Comparison of ENCODE assay signal across 22 mouse cellular contexts in genomic region chr4:102691402-102691801, GRCm38 (mm10). TPM values are rescaled to one million over a fixed set of nuclear protein-coding genes. Genes with fewer than 3 reads are reported as not detected.
DNase-seq lines count a peak whose midpoint lies in the region; ATAC-seq and TF ChIP-seq lines count a peak whose summit lies in the region.
"Had no signal": no experiment of that assay in that cellular context is flagged by ENCODE, and none has a peak within 500 bp of the region (broad histone marks: within the 10 kb centered on the region; RNA-seq: fewer than 3 reads in every experiment).

No protein-coding gene starts in this region.

- no peak overlapping the region for H3K9ac ChIP-seq in forebrain, postnatal 0 days
- no peak overlapping the region for H3K9ac ChIP-seq in forebrain, embryonic 13.5 days
- H3K9ac ChIP-seq: forebrain, embryonic 15.5 days; liver, embryonic 12.5 days; stomach, embryonic 15.5 days had no signal

- no peak overlapping the region for H3K4me2 ChIP-seq in forebrain, postnatal 0 days (ENCODE audit: low read depth)
- no peak overlapping the region for H3K4me2 ChIP-seq in forebrain, embryonic 13.5 days
- H3K4me2 ChIP-seq: forebrain, embryonic 15.5 days; liver, embryonic 12.5 days; midbrain, embryonic 11.5 days; stomach, embryonic 15.5 days had no signal

- H3K4me1 ChIP-seq in forebrain, postnatal 0 days (ENCODE audit: insufficient read depth), result no peaks in the 10 kb centered on the region
- H3K4me1 ChIP-seq in forebrain, embryonic 13.5 days, result no peaks in the 10 kb centered on the region
- H3K4me1 ChIP-seq: forebrain, embryonic 15.5 days; hindbrain, embryonic 10.5 days; liver, embryonic 12.5 days; stomach, embryonic 15.5 days had no signal

- peak; percentile 51; the same call in 1 of the 2 replicates for ATAC-seq in forebrain, postnatal 0 days
- ATAC-seq in forebrain, embryonic 13.5 days, result no peak
- peak; percentile 54; the same call in 1 of the 2 replicates for ATAC-seq in megakaryocyte, adult 5-6 weeks (ENCODE audit: poor library complexity, severe bottlenecking)
- ATAC-seq: forebrain, embryonic 15.5 days; liver, embryonic 12.5 days; Patski had no signal

- intact Hi-C loops in left cerebral cortex, postnatal 4 days (cut with DNase I), result no loop called here

- no peak overlapping the region for H3K4me3 ChIP-seq in forebrain, postnatal 0 days (ENCODE audit: low read depth, low read length)
- H3K4me3 ChIP-seq in forebrain, embryonic 13.5 days, result no peak overlapping the region
- H3K4me3 ChIP-seq: forebrain, embryonic 15.5 days; hindbrain, embryonic 10.5 days; liver, embryonic 12.5 days; myocyte; stomach, embryonic 15.5 days had no signal

- H3K9me3 ChIP-seq in forebrain, postnatal 0 days (ENCODE audit: low read length), result no peaks in the 10 kb centered on the region
- no peaks in the 10 kb centered on the region for H3K9me3 ChIP-seq in forebrain, embryonic 13.5 days (replicated peaks)
- H3K9me3 ChIP-seq: forebrain, embryonic 15.5 days; hindbrain, embryonic 10.5 days; liver, embryonic 12.5 days; stomach, embryonic 15.5 days had no signal

- no peak for DNase-seq in forebrain, postnatal 0 days
- DNase-seq in lung, postnatal 14 days, result peak; percentile 12
- no peak for DNase-seq in lung, postnatal 25 days (ENCODE audit: low spot score)
- peak; percentile 9 for DNase-seq in Muller cell, postnatal 12 days (ENCODE audit: inconsistent ontology term)
- no peak for DNase-seq in left cerebral cortex, postnatal 4 days
- DNase-seq: cerebellum, adult 9-11 months; gastrocnemius, postnatal 36 days; kidney, adult 18-20 months; lung, postnatal 10 days; right cerebral cortex, postnatal 25 days; thymus, adult 18-20 months; thymus, postnatal 4 days had no signal

- H3K27ac ChIP-seq in forebrain, postnatal 0 days (ENCODE audit: low read depth, low read length), result no peak overlapping the region
- no peak overlapping the region for H3K27ac ChIP-seq in forebrain, embryonic 13.5 days
- H3K27ac ChIP-seq: forebrain, embryonic 15.5 days; hindbrain, embryonic 10.5 days; kidney, postnatal 0 days; liver, embryonic 12.5 days; stomach, embryonic 15.5 days had no signal

- WGBS in forebrain, postnatal 0 days, result 64% methylated on average over 4 of the region's 4 CpGs
- WGBS in forebrain, embryonic 13.5 days, result 70% methylated on average over 4 of the region's 4 CpGs

- no peaks in the 10 kb centered on the region for H3K27me3 ChIP-seq in forebrain, postnatal 0 days (ENCODE audit: insufficient read depth, low read length)
- H3K27me3 ChIP-seq in forebrain, embryonic 13.5 days, result no peaks in the 10 kb centered on the region
- H3K27me3 ChIP-seq: forebrain, embryonic 15.5 days; liver, embryonic 12.5 days; Patski; stomach, embryonic 15.5 days had no signal

- H3K36me3 ChIP-seq in forebrain, postnatal 0 days (ENCODE audit: insufficient read depth), result no peaks in the 10 kb centered on the region
- H3K36me3 ChIP-seq in forebrain, embryonic 13.5 days (ENCODE audit: poor library complexity, severe bottlenecking), result no peaks in the 10 kb centered on the region
- H3K36me3 ChIP-seq: forebrain, embryonic 15.5 days; hindbrain, embryonic 10.5 days; liver, embryonic 12.5 days; stomach, embryonic 15.5 days had no signal

- TF ChIP-seq CTCF in forebrain, postnatal 0 days (IDR thresholded peaks at IDR 0.05; ENCODE audit: low read depth), result no peak

RNA-seq across cellular contexts. Expression of gene Sgip1, which starts 49.7 kb away (rescaled TPM):
- total RNA-seq in forebrain, postnatal 0 days (2014; rRNA removed), result 61.4 and 62.0 TPM in 2 replicates
- polyA plus RNA-seq in forebrain, postnatal 0 days (2015; fragmentation: Nextera tagmentation; extraction: Ambion mirVana), result 36.7 and 59.4 TPM in 2 replicates
- 37.8 and 40.4 TPM in 2 replicates for polyA plus RNA-seq in forebrain, embryonic 13.5 days (2015; fragmentation: Nextera tagmentation; extraction: Ambion mirVana)
- 0.85 and 2.0 TPM in 2 replicates for total RNA-seq in megakaryocyte, adult 5-6 weeks (2015)
- 1.3 and 2.3 TPM in 2 replicates for total RNA-seq in megakaryocyte, adult 5-6 weeks (2017)
- total RNA-seq in left cerebral cortex, postnatal 4 days (2021), result 100 to 1,000 TPM; 205 to 209 TPM

Comparison
In these comparisons a context has a peak if more than half of its experiments do, and no peak if none do; other contexts are left out.
1. DNase-seq: peak in lung, postnatal 14 days (single experiment) and Muller cell, postnatal 12 days (single experiment); none in forebrain, postnatal 0 days (single experiment), lung, postnatal 25 days (single experiment) and left cerebral cortex, postnatal 4 days (single experiment).
2. RNA of gene Sgip1, which starts 49.7 kb away (total RNA-seq): 205 to 209 TPM in left cerebral cortex, postnatal 4 days and 61.4 to 62.0 TPM in forebrain, postnatal 0 days; 0.85 to 2.3 TPM in megakaryocyte, adult 5-6 weeks; every median in the first group is over 10 times any median in the second.